Mouse (Mus musculus) kidney, postnatal 36 days (tissue): ENCODE measurements around the gene Kmt2d.

Source experiments
- DNase-seq, 2 experiments: peaks; one replicate each; pipeline ENCODE4 v3.0.0; 2021 to 2022; ENCODE audit warnings: mixed read lengths in 2 of 2

The Kmt2d gene

DNA sequence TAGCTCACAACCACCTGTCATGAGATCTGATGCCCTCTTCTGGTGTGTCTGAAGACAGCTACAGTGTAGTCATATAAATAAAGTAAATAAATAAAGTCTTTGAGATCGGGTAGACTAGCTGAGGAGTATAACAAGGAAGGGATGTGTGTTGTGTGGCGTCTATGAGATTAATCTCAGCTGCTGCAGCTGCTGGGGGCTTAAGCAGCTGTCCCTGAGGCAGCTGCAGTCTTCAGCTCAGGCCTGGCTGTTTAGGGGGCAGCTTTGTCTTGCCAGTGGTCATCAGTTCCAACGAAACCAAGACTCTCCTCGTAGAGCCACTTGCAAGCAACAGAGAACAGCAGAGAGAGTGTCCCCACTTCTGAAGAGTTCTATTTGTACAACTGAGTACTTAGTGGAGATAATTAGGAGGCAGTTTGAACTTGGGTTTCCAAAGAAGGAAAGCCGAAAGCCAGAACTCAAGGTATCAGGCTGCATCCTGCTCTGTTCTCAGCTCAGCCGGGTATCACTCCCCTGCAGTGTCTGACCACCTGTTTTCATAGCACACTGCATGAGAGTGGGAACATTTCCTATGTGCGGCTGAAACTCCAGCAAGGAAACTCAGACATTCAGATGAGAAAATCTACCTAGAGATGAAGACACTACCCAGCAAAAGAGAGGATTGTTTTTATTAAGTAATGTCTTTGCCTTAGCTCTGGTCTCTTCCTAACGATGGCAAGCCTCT, 15.8 kb upstream of the Kmt2d start:
- DNase-seq = no peak

DNA sequence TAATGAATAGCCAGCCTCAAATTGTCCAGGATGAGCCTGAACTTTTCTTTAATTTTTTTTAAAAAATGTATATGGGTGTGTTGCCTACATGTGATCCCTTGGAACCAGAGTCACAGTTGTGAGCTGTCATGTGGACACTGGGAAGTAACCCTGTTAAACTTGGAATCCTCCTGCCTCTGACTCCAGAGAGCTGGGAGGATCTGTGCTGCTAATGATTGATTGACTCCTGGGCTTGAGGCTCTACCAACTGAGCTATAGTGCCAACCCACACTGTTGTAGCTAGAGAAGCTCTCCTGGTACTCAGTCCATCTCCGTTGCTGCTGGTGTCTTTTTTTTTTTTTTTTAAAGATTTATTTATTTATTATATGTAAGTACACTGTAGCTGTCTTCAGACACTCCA, 13.1 kb upstream of the Kmt2d start:
- DNase-seq = peak in 1 of 2 experiments; percentile 40

DNA sequence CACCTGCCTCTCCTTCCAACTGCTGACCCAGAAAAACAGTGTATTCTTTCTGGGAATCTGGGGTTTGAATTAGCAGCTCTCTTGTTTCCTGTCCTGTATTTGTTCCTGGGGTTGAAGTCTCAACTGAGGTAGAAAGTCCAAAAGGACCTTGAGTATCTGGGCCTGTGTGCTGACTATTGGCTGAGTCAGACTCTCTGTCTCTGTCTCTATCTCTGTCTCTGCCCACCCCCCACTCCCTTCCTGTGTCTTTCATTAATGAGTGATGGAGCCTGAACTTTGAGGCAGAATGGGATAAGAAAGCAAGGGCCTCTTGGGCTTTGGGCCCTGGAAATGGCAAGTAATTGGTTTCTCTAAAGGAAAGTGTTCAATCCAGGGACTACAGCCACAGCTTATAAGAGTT, 12.7 kb upstream of the Kmt2d start:
- peak; percentile 77 to 90 for DNase-seq

DNA sequence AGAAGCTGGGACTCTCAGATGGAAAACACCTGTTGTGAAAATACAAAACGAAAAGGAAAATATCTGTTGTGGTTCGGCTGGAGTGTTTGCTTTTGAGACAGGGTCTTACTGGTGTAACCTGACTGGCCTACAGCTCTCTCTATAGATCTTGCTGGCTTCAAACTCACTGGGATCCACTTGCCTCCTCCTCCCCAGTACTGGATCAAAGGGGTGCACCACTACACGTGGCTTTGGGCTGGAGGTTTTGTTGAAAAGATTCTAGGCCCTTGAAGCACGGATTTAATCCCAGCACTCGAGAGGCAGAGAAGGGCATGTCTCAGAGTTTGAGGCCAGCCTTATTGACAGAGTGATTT, 10.6 kb upstream of the Kmt2d start:
- DNase-seq = no peak

DNA sequence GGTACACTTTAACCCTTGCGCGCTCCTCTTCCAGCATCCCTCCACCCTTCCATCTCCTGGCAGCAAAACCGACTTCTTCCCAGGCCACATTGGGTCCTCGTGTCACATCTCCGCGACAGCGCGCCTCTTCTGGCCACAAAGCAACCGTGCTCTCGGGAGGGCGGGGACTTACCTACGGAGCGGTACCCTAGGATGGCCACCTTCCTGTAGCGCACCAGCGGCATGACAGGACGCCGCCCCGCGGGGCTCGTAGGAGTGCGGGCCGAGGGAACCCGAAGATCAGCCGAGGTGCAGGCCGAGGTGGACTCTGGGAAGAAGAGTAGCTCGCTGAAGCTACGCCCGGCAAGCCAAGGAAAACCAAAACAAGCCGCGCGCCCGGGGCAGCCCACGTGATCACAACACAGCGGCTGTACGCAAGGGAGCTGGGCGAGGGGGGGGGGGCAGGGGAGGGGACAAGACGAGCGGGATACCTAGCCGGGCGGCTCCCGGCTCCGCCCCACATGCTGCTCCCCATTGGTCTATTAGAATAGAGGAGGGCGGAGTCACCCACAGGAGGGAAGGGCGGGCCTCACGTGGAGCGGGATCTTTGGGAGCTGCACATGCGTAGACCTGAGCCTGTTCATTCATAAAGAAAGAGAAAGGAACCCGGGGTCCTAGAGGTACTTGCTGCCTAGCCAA, 10.1 kb upstream of the Kmt2d start:
- peak; percentile 96 to 98 for DNase-seq

DNA sequence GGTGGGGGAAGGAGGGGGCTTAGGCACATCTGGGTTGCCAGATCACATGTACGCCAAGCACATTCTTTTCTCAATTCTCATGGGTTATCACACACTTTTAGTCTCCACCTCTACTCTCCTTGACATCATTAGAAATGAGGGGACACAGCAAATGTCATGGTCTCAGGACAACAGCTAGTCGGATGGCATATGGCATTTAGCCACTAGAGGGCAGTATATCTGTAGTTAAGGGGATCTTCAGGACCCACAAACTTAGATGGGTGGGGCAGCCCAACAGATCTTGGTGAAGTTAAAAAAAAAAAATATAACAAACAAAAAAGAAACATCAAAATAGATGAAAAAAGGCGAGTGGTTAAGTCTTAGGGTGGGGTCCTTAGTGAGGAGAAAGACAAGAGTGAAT, 6.3 kb upstream of the Kmt2d start:
- peak; percentile 83 for DNase-seq

DNA sequence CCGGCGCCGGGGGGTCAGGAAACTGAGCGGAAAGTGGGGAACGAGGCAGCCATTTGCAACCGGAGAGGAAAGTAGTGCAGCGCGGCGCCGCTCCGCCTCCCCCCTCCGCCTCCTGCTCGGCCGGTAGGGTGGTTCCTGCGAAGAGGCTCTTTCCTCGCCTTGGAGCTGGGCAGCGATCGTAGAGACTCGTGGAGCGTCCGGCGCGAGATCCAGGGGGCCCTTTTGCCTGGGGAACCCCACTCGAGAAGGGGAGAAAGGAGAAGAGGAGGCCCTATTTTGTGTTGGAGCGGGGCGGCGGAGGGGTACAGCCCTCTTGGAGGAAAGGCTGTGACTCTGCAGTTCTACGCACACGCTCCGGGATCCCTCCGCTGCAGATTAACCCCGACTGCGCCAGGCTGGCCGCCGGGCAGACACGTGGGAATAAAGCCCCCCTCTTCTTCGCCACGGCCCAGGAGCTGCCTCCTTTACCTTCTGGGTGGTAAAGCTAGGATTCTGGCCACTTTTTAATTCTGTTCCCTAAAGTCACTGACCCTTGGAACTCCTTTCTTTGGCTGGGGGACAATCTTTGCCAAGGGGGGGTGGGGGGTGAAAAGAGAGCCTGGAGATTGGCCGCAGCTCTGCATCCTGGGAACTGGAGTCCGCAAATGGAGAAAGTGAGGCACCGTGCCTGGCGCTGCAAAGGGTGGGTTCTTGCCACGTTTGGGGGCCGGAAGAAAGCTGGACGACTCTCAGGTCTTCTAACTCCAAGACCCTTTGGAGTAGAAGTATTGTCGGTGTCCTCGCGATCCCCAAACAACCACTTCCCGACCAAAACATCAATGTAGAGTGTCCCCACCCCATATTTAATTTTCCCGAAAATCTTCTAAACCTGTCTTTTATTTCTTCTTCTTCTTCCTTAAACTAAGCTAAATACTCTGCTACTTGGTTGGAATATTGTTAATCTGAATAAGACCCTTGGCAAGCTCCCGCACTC, 1.2 kb upstream of the Kmt2d start:
- DNase-seq = peak; percentile 93 to 95

DNA sequence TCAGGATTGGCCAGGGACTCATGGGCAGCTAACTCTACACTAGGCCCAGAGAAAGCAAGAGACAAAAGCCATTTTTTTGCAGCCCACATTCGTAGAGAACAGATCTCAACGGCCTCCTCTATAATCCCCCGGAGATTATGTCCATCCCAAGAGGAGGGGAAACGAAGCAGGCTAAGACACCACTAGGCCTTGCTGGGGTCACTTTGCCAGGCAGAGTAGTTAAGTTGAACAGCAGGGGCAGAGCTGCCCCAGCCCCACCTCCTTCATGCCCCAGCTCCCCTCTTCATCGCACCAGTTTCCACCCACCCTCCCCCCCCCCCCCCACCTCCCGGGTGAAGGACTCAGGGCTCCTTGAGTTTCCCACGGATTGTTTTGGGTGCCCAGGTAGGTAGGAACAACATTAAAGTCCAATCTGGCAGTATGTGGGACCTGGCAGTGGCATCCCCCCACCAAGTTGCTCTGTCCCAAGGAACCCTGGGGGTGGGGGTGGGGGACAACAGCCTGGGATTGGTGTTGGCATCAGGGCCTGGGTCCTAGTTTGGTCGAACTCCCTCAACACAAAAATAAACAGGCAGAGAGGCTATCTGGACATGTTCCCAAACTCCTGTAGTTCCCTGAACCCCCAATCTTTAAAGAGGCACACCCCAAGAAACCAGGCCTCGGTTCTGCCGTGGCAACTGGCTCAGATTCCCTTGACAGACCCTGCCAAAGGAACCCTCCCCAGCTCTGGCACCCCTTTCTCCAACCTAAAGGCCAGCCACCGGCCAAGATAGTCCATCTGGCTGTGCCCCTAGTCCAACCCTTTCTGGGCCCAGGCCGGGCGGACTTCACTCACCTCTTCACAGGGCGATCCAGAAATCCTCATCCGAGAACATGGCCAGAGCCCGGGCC, 580 bp downstream of the Kmt2d start:
- DNase-seq = peak; percentile 51 to 69

DNA sequence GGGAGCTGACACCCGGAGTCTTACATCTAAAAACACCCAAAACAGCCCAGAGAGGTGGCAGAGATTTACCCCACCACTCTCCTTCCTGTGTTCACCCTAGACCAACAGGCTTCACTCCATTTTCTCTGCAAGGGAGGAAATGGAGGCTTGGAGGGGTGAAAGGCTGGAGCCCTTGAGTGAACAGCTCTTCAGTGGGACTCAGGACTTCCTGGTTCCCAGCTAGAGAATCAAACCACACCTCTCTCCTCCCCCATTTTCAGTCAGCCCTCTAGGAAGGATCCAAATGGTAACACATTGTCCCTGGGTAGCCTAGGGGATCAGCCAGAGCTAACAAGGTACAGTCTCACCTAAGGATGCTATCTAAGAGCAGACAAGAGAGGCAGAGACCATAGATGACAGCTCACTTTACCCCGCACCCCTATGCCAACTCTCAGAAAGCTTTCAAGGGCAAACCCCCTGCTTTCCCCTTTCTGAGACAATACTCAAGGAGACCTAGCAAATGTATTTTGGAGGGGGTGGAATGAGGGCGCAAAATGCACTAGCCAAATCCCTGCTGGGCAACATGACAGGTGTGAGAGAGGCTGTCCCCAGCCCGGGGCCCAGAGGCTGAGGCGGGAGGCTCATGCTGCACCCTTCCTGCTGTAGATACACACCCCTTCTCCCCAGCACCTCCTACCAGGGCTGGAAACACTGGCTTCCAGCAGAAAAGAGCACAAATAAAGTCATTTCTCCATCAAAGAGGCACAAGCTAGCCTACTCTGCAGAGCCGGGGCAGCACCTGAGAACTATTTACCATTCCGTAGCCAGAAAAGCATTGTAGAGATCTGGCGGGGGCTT, 1.4 kb downstream of the Kmt2d start:
- peak in 1 of 2 experiments; percentile 19 for DNase-seq

DNA sequence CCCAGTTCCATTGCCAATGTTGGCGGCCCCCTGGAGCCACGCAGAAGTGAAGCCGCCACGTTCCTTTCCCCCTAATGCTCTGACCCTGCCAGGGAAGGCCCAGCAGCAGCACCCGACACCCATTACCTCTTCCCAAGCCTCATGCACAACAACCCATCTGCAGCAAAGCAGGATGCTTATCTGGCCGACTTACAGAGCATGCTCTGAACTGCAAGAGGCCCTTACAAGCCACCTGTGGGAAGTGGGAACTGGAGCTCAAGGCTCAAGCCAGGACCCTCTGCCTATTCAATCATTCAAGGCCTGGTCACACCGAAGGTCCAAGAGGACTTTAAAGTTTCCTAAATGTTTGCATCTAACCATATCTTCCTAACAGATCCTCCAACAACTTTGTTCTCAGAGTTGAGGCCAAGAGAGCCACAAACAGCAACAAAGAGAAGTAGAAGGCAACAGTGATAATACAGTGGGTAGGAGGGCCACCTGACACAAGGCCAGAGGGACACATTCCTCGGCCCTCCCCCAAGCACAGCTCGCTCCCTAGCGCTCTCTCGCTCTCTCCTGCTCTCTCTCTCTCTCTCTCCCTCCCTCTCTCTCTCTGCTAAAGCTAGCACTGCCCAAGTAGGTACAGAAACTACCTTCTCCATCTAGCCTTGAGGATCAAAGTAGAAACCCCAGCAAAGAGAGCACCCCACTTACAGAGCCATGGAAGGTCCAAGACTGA, 2.5 kb downstream of the Kmt2d start:
- DNase-seq = no peak

DNA sequence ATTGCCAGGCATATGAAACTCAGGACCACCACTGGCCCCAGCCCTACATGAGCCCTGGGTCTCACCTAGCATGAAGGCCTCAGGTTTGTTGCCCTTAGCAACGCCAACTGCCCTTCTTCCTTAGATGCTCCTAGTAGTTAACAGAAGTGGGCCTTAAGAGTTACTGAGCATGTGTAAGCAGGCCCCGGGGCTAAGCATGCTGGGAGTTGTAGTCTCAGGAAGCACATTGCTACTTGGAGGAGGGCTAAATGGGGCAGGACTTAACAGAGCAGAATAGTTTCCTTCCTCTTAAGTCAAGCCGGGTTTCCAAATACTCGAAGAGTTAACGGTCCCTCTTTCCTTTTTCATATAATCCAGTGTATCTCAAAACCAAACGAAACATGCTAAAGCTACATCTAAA, 3.7 kb downstream of the Kmt2d start:
- DNase-seq = peak; percentile 72 to 75

DNA sequence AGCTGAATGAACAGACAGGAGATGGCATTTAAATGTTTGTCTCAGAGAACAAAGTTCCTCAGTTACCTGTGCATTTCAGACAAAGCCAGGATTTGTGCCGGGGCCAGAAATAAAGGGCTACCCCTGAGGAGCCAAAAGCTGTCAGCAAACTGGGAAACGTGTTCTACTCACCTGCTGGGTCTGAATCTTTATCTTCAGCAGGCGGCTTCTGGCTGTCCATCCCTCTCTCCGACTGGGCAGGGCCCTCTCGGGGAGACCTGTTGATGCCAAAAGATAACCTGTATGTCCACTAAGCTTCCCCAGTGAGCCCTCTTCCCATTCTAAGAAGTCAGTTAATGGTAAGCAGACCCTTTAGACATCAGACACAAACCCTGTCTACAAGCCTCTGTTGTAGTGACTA, 4.5 kb downstream of the Kmt2d start:
- no peak for DNase-seq

DNA sequence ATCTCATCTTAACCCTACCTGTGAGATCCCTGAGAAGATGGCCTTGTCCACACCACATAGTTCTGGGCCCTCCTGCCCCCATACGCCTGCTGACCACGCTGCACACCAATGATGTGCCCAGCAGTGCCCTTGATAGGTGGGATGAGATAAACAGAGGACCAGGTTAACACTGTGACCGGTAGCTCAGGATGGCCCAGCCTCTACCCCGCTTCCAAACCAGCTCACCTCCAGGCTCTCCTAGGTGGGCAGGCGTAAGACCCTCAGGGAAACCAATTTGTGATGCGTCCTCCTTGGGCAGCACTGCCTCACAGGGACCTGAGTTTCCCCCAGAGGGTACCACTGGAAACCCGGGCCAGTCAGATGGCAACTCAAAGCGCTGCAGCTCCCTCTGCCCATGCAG, 5.2 kb downstream of the Kmt2d start:
- DNase-seq = no peak

DNA sequence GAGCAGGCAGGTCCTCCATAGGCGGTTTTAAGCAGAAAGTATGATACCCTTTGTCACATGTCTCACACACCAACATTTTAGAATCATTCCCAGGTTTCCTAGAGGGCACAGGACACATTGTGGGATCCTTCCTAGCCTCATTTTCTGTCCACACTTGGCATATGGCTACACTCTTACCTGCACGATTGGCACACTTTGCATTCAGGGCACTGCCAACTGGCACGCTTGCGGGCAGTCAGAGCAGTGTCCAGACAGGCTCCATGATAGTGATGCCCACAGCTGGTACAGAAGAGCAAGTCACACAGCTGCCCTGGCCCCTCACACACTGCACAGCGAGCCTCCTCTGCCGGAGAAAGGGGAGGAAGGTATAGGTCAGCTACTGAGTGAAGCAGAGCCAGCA, 6.1 kb downstream of the Kmt2d start:
- DNase-seq = no peak

DNA sequence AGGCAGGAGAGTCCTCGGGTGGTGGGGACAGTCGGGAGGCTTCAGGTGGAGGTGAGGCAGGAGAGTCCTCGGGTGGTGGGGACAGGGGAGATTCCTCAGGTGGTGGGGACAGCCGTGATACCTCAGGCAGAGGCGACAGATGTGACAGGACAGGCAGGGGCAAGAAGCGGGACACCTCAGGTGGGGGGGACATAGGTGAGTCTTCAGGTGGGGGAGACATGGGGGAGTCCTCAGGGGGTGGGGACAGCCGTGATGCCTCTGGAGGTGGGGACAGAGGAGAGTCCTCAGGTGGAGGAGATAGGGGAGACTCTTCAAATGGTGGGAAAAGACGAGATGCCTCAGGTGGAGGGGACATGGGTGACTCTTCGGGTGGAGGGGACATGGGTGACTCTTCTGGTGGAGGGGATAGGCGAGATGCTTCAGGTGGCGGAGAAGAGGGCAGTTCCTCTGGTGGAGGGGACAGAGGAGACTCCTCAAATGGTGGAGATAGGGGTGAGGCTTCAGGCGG, 7.5 kb downstream of the Kmt2d start:
- DNase-seq = no peak

DNA sequence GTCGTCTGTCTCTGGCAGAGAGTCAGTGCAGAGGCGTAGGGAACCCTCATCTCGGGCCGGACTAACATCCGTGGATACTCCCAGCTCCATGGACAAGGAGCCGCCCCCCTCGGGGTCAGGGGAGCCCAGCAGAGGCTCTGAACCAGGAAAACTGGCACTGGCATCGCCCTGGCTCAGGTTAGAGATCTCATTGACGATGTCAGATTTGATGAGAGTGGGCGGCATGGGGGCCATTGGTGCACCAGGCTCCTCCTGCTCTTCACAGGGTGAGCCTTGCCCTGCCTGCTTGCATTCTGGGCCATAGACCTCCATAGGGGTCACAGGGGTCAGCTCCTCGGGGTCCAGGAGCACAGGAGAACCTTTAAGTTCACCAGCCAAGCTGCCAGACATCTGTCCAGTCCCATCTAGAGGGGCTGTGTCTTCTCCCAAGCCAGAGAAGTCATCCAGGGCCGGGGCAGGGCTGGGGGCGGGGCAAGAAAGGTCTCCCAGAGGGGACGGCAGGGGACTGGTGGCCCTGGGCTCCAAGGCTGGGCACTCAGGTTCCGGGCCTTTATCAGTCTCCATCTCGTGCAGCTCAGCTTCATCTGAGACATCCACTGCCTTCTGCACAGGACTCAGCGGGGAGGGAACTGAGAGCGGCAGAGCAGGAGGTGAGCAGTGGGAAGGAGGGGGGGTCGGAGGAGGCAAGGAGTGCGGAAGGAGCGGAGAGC, 9.1 kb downstream of the Kmt2d start:
- DNase-seq = no peak

DNA sequence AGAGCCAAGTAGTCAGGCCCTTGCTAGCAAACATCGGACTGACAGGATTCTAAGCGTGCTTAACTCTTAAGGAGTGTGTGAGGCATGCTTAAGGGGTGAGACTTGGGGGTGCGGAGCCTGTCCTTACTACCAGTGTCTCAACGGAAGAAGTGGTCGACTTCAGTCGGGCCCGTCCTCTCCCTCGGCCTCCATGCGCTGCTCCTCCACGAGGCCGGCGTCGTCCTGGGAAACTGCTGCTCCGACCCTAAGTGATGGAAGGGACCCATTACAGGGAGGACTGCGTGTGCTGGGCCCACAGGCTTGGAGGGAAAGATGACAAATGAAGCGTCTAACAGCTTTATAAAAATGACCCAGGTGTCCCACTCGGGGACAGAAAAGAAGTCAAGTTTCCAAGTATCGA, 10.1 kb downstream of the Kmt2d start:
- DNase-seq = no peak

DNA sequence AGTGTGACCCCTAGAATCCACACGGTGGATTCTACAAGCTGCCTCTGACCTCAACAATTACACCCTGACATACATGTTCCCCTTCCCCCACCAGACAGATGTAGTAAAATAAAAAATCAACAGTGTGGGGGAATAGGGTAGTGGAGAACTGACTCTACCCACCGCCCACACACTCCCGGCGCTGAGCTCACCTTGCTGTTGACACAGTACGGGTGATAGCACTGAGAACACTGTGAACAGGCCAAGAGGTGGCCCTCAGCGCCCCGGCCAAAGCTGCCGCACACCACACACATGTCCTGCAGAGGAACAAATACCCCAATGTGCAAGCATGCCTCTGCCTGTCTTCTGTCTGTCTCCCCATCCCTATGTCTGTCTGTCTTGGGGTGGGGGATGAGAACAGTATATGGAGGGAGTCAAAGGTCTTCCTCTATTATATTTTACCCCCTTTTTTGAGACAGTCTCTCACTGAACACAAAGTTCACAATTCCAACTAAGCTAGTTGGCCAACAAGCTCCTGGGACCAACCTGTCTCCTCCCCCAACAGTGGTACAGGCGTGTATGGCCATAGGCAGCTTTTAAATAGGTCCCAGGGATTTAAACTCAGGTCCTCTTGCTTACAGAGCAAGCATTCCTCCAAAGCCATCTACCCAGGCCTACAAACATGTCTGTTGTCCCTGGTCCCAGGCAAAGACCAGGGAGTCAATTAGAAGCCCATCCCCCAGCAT, 11.5 kb downstream of the Kmt2d start:
- DNase-seq = no peak

DNA sequence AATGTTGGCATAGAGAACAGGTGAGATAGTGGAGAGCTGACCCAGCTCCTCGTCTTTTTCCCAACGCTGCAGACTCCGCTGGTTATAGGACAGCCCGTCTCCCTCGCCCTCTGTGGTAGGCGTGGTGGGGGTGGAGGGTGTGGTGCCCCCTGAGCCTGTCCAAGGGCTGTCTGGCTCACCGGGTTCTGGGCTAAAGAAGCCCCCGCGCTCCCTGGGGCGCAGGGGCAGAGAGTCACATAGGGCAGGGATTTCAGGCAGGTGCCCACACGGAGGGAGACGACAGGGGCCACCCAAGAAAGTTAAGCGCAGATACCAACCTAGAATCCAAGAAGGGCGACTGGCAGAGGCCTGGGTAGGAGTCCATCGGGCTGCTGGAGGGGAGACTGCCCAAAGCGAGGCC, 16.8 kb downstream of the Kmt2d start:
- no peak for DNase-seq
